Mouse (Mus musculus) liver, embryonic 14.5 days (tissue): ENCODE data around the gene Rap2b. TPM values are rescaled to one million over a fixed set of nuclear protein-coding genes. Genes with fewer than 3 reads are reported as not detected.

ENCODE experiments used
- ATAC-seq: fragments of 200-750 bp; cut with Nextera tagmentation; 2 replicates; pipeline ENCODE4 v1.8.0; 2017; ENCODE audit warnings: moderate number of reproducible peaks, mild to moderate bottlenecking, moderate library complexity; ENCODE audit not compliant: insufficient read depth
- DNase-seq, 3 experiments: peaks; one replicate each; pipeline ENCODE4 v3.0.0-alpha.2; 2012 to 2013; ENCODE audit warnings: low read depth in 3 of 3, low spot score in 3 of 3
- H3K27ac ChIP-seq: fragments of 300-500 bp; sonication (generic); 2 replicates; pipeline ENCODE4 v1.5.1; 2014; ENCODE audit warnings: moderate library complexity, mild to moderate bottlenecking, control low read depth, inconsistent platforms
- H3K27me3 ChIP-seq: fragments of 300-500 bp; sonication (generic); 2 replicates; pipeline ENCODE4 v1.6.1; 2014; ENCODE audit warnings: mild to moderate bottlenecking, low read length, moderate library complexity; ENCODE audit not compliant: control insufficient read depth, insufficient read depth
- H3K36me3 ChIP-seq: fragments of 300-500 bp; sonication (generic); replicated peaks from 2 replicates; pipeline ENCODE4 v1.6.1; 2014; ENCODE audit warnings: low read depth; ENCODE audit not compliant: control insufficient read depth, insufficient read depth
- H3K4me1 ChIP-seq, 2 experiments: fragments of 200-500 bp in 1 of 2; fragments of 300-500 bp in 1 of 2; sonication (generic) in 1 of 2; replicated peaks; 2 replicates each; pipeline ENCODE4 v1.6.1; 2012 to 2014; ENCODE audit warnings: antibody characterized with exemption in 1 of 2, inconsistent platforms in 1 of 2, low read length in 1 of 2; ENCODE audit not compliant: control insufficient read depth in 2 of 2, insufficient read depth in 2 of 2
- H3K4me2 ChIP-seq: fragments of 300-500 bp; sonication (generic); 2 replicates; pipeline ENCODE4 v1.6.1; 2014; ENCODE audit warnings: low read depth, mild to moderate bottlenecking, control low read depth, moderate library complexity
- H3K4me3 ChIP-seq, 2 experiments: fragments of 200-500 bp in 1 of 2; fragments of 300-500 bp in 1 of 2; sonication (generic) in 1 of 2; 2 replicates each; pipeline ENCODE4 v1.5.1; 2012 to 2014; ENCODE audit warnings: low read depth in 2 of 2, low read length in 2 of 2, mild to moderate bottlenecking in 2 of 2, control low read depth in 1 of 2, inconsistent platforms in 1 of 2, moderate library complexity in 1 of 2; ENCODE audit not compliant: insufficient read depth in 1 of 2
- H3K9ac ChIP-seq: fragments of 300-500 bp; sonication (generic); replicated peaks from 2 replicates; pipeline ENCODE4 v1.6.1; 2014; ENCODE audit warnings: mild to moderate bottlenecking, control low read depth, moderate library complexity
- H3K9me3 ChIP-seq: fragments of 300-500 bp; sonication (generic); 2 replicates; pipeline ENCODE4 v1.6.1; 2016; ENCODE audit warnings: low read length, mixed read lengths; ENCODE audit not compliant: control insufficient read depth
- CTCF ChIP-seq: IDR thresholded peaks from 2 replicates; pipeline ENCODE4 v1.5.1; 2016; ENCODE audit warnings: antibody characterized with exemption, low read depth, control low read depth
- EP300 ChIP-seq: IDR thresholded peaks from 2 replicates; pipeline ENCODE4 v1.6.1; 2016; ENCODE audit warnings: antibody characterized with exemption, low read depth
- WGBS: fragments of 180-500 bp; shearing (Covaris S2); extraction: QIAGEN DNeasy Blood & Tissue Kit; methylation state at CpG from one replicate; pipeline ENCODE4 v1.1.7; 2014; ENCODE audit not compliant: insufficient replicate concordance; 5-methylcytosine and 5-hydroxymethylcytosine counted together
- polyA plus RNA-seq, 2 experiments: library from polyadenylated mRNA; depleted of rRNA in 1 of 2; stranded (reverse) in 1 of 2; unstranded in 1 of 2; fragments of >200 nt; fragmentation: Nextera tagmentation in 1 of 2; extraction: Ambion mirVana in 1 of 2; gene quantifications; 2 replicates each; pipeline versions ENCODE4 v1.2.1 to v1.2.3; 2012 to 2014

Gene Rap2b
- polyA plus RNA-seq, 2 experiments, result 1.6 to 2.7 TPM

DNA sequence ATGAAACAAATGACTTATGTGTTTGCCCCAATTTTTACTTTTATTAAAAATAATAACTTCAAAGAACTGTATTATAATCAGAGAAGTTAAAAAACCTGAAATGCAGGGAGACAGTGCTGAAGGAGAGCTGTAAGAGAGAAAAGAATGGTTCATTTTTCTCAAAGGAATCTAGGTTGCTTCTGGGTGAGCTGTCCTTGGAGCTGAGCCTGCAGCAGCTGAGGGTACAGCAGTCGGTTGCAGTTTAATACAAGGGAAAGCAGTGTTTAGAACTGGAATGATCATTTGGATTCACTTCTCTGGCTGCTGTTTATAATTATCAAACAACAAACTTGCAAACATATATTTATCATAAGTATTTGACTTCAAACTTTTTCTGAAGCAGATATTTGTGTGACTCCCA, 12.0 kb upstream of the Rap2b start:
- ATAC-seq (no peak), DNase-seq (no peak)
- Histone ChIP-seq H3K4me1 (no peaks in the 10 kb centered on the region), H3K27ac (no peak overlapping the region), H3K9me3 (no peaks in the 10 kb centered on the region), H3K9ac (no peak overlapping the region), H3K36me3 (no peaks in the 10 kb centered on the region), H3K4me2 (no peak overlapping the region), H3K4me3 (no peak overlapping the region), H3K27me3 (no peaks in the 10 kb centered on the region)
- TF ChIP-seq CTCF, result no peak
- no peak for TF ChIP-seq EP300
- WGBS, result 62% methylated on average over 1 of the region's 1 CpGs

DNA sequence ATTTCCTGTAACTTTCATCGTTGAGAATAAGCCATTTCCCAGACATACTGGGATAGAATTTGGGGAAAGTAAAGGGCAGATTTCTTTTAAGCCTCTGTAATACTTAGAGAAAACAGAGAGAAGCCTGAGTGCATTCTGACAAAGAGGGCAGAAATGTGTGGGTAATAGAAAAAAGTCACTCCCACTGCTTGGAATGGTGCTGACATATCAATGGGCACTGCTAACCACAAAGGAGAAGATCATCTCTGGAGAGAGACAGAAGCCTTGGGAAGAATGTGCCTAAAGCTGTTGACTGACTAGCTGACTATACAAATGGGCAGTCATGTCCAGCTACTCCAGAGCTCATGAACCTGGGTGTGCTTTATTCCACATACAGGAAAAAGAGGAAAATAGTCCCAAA, 6.0 kb upstream of the Rap2b start:
- no peak for DNase-seq
- H3K9me3 ChIP-seq, result no peaks in the 10 kb centered on the region
- no peak for TF ChIP-seq CTCF
- TF ChIP-seq EP300, result no peak
- H3K4me2 ChIP-seq, result no peak overlapping the region
- no peak for ATAC-seq
- no peak overlapping the region for H3K27ac ChIP-seq
- H3K9ac ChIP-seq, result no peak overlapping the region
- H3K4me3 ChIP-seq, result no peak overlapping the region
- no peaks in the 10 kb centered on the region for H3K36me3 ChIP-seq
- H3K4me1 ChIP-seq, result no peaks in the 10 kb centered on the region
- no peaks in the 10 kb centered on the region for H3K27me3 ChIP-seq
- 43% methylated on average over 1 of the region's 1 CpGs for WGBS

DNA sequence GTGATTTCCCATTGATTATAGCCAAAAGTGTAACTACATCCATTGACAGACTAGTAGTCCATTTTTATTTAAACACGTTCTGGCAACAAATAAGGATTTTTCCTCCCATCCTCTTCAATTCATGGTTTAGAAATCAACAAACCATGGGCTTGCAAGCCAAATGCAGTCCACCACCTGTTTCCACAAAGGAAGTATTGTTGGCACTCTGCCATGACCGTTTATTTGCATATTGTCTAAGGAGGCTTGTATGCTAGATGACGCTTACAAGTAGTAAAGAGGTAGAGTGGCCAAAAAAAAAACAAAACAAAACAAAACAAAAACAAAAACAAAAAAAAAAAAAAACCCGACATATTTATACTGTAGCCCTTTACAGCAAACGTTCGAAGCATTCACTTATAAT, 3.3 kb upstream of the Rap2b start:
- Histone ChIP-seq H3K27ac (no peak overlapping the region), H3K9me3 (no peaks in the 10 kb centered on the region), H3K36me3 (no peaks in the 10 kb centered on the region), H3K9ac (no peak overlapping the region), H3K27me3 (no peaks in the 10 kb centered on the region), H3K4me1 (no peaks in the 10 kb centered on the region), H3K4me2 (no peak overlapping the region), H3K4me3 (no peak overlapping the region)
- no peak for DNase-seq
- no peak for ATAC-seq
- WGBS, result 34% methylated on average over 6 of the region's 6 CpGs
- no peak for TF ChIP-seq CTCF

DNA sequence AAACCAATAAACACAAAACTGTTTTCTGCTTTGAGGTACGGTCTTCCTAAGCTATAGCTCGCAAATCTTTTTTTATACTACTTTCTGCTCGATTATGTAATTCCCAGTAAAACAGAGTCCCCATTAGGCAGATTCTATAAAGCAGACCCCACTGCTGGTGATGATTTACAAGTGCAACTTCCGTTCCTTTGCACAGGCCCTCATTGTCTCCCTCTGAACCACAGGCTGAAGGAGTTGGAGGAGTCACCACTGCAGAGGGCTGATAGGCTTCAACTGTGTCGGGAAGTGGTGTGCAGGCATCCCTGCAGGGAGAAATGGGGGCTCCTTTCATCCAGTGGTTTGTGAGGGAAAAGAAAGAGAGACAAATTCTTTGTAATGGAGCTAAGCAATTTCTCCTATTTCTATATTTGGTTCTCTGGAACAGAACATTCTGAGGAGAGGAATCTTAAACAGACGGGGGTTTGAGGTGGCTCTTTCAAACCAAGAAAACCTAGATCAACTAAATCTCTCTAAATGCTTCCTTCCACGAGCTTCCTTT, 2.6 kb upstream of the Rap2b start:
- no peak overlapping the region for H3K27ac ChIP-seq
- H3K4me1 ChIP-seq, result no peaks in the 10 kb centered on the region
- no peak for ATAC-seq
- no peaks in the 10 kb centered on the region for H3K27me3 ChIP-seq
- no peak overlapping the region for H3K4me2 ChIP-seq
- no peak for TF ChIP-seq CTCF
- TF ChIP-seq EP300, result no peak
- H3K9me3 ChIP-seq, result no peaks in the 10 kb centered on the region
- no peak overlapping the region for H3K9ac ChIP-seq
- H3K4me3 ChIP-seq, result no peak overlapping the region
- WGBS, result 20% methylated on average over 7 of the region's 7 CpGs
- no peaks in the 10 kb centered on the region for H3K36me3 ChIP-seq
- DNase-seq, result no peak

DNA sequence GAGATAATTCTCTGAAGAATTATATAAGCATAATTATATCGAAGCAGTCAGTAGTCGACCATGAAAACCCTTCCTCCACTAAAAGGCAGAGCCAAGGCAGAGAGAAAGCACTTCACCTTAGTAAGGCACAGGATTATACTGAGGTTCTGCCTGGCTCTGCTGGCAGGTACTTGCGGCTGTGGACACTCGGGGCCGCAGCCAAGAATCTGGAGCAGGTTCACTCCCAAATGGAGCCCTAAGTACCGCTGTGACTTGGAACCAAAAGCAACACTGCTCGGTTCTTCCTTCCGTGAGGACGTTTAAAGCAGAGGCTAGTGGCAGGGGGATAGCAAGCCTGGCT, 1.4 kb downstream of the Rap2b start:
- Histone ChIP-seq H3K27me3 (no peaks in the 10 kb centered on the region), H3K27ac (no peak overlapping the region), H3K36me3 (no peaks in the 10 kb centered on the region), H3K4me3 (peak overlapping the region; percentile 71 to 78), H3K4me1 (peaks cover 0 to 2% of the 10 kb centered on the region in 2 experiments; a peak in 3 of 4 replicates), H3K9me3 (no peaks in the 10 kb centered on the region), H3K9ac (0 out of 2 replicates have a peak overlapping the region, but pooled peaks have one; percentile 4), H3K4me2 (peak overlapping the region; percentile 89)
- ATAC-seq, result no peak
- no peak for TF ChIP-seq CTCF
- TF ChIP-seq EP300, result no peak
- DNase-seq, result no peak
- WGBS, result 3% methylated on average over 9 of the region's 9 CpGs
